Mouse (Mus musculus) gastrocnemius, adult 2 months (tissue): ENCODE measurements around the gene Clic6. TPM values are rescaled to one million over a fixed set of nuclear protein-coding genes. Genes with fewer than 3 reads are reported as not detected.

Experiments used
- DNase-seq: peaks from one replicate; pipeline ENCODE4 v3.0.0; 2022
- H3K27ac ChIP-seq: fragments of 200-600 bp; 2 replicates; pipeline ENCODE4 v1.8.1; 2022; ENCODE audit warnings: mild to moderate bottlenecking
- H3K4me3 ChIP-seq: fragments of 200-600 bp; 2 replicates; pipeline ENCODE4 v1.8.1; 2022; ENCODE audit warnings: mild to moderate bottlenecking, moderate library complexity
- CTCF ChIP-seq: fragments of 200-600 bp; IDR thresholded peaks from 2 replicates; pipeline ENCODE4 v1.8.1; 2022; ENCODE audit warnings: antibody characterized with exemption, mild to moderate bottlenecking, moderate library complexity
- intact Hi-C: fragments of 180-260 bp; cut with DNase I; formaldehyde crosslinking; loops from one replicate; pipeline ENCODE4 v1.15.1; 2025
- long read RNA-seq, 2 experiments: library from polyadenylated mRNA; stranded (forward); transcript quantifications; one replicate each; pipeline ENCODE4 v2.0.0; 2021
- total RNA-seq, 2 experiments: library from RNA; stranded (reverse); gene quantifications; 2 replicates each; pipeline ENCODE4 v1.2.3; 2021

Gene Clic6
- not detected for total RNA-seq
- long read RNA-seq, experiment 1, result 0 reads
- long read RNA-seq, experiment 2, result 0 reads

DNA sequence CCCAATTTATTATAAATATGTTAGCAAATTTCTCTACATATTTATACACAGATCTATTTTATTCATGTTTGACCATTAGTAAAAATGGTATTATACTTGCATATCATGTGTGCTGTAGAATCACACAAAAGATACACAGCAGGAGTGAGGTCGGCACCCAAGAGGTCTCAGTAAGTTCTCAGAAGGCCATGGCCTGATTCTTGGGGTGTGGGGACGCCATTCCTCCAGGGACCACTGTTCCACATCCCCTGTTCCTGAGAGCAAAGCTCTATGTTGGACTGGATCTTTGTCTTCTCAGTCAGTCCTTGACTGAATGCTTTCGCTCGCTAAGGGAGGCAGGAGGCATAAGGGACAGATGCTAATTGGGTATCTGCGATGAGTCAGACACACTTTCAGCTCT is at the start of gene Clic6:
Gene Clic6 (plus strand): TSS at position 301 of the 400 bp plus-strand sequence.
- intact Hi-C loops, result no loop called here
- no peak for TF ChIP-seq CTCF
- H3K4me3 ChIP-seq, result no peak within 1 kb of the TSS
- H3K27ac ChIP-seq, result no peak within 1 kb of the TSS
- no peak for DNase-seq

- no peak for TF ChIP-seq CTCF
- no peak overlapping the region for H3K27ac ChIP-seq
- DNase-seq, result no peak
- no peak overlapping the region for H3K4me3 ChIP-seq
- intact Hi-C loops, result loop anchor here (2.0 kb wide), 1 partner anchor 39 kb away; no protein-coding TSS in a partner anchor
These were observed 45.8 kb upstream of the Clic6 start for GRCm38 (mm10) chr16:92439775-92440174.

DNA sequence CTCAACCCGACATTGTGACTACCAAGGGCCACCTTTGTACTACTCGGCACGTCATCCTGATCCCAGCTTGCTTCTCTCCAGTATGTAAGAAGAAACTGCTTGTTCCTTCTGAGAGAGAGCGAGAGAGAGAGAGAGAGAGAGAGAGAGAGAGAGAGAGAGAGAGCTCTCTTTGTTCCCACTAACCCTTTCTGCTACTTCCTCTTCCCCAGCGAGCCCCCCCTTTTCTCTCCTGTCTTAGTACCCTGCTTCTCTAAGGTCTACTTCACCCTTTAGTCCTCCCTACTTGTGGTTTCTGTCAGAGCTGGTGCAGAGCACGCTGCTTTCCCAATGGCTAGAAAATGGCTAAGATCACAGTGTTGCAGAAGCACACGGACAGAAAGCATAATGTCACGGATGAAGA is 45.3 kb upstream of the Clic6 start:
- intact Hi-C loops, result no loop called here
- H3K27ac ChIP-seq, result no peak overlapping the region
- H3K4me3 ChIP-seq, result no peak overlapping the region
- no peak for DNase-seq
- TF ChIP-seq CTCF, result no peak

DNA sequence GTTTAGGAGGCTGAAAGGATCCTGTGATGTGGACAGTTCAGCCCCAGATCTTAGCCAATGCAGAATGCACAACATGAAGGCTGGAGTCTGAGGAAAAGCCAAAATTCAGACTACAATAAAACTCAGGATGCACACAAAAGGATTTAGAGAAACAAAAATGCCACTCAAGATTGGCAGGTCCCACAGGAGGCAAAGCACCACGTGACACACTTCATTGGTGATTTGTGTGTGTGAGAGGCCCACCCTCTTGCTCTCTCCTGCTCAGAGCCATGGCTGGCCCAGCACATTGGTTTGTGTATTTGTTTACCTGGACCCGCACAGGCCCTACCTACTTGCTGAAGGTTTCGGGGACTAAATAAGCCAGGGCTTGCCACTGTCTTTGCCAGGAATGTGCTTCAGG is 44.3 kb upstream of the Clic6 start:
- Histone ChIP-seq H3K4me3 (no peak overlapping the region), H3K27ac (no peak overlapping the region)
- intact Hi-C loops, result no loop called here
- no peak for DNase-seq
- TF ChIP-seq CTCF, result no peak

DNA sequence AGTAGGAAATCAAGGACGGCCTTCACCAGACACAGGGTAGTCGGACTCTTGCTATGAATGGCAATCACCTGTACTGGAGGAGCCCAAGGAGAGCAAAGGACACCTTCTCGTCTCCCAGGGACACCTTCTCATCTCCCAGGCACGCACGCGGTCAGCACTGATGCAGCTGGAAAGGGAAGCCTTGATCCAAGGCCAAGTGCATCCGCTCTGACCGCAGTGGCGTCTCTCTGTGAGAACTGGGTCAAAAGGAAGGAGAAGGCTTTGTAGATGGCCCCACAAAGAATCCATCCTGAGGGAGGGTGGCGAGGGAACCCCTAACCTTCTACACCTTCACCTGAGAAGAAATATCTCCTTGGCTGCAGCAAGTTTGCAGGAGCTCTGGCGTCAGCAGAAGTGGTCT is 43.4 kb upstream of the Clic6 start:
- no peak for DNase-seq
- no peak overlapping the region for H3K27ac ChIP-seq
- intact Hi-C loops, result no loop called here
- no peak overlapping the region for H3K4me3 ChIP-seq
- TF ChIP-seq CTCF, result no peak

- TF ChIP-seq CTCF, result no peak
- no peak for DNase-seq
- H3K27ac ChIP-seq, result peak overlapping the region; percentile 74
- intact Hi-C loops, result no loop called here
- H3K4me3 ChIP-seq, result no peak overlapping the region; the same call in 1 of the 2 replicates
These were observed 42.6 kb upstream of the Clic6 start for GRCm38 (mm10) chr16:92442946-92443345.

- Histone ChIP-seq H3K4me3 (peak overlapping the region; percentile 9; the same call in 1 of the 2 replicates), H3K27ac (peak overlapping the region; percentile 74)
- DNase-seq, result peak; percentile 87
- TF ChIP-seq CTCF, result no peak
- intact Hi-C loops, result no loop called here
These were observed 41.9 kb upstream of the Clic6 start for GRCm38 (mm10) chr16:92443644-92444113.

GRCm38 (mm10) chr16:92445377-92445776 is 40.2 kb upstream of the Clic6 start:
- H3K4me3 ChIP-seq, result no peak overlapping the region
- 0 out of 2 replicates have a peak overlapping the region, but pooled peaks have one; percentile 24 for H3K27ac ChIP-seq
- intact Hi-C loops, result loop anchor here (1.0 kb wide), 1 partner anchor 60 kb away; no protein-coding TSS in a partner anchor
- DNase-seq, result peak; percentile 51
- TF ChIP-seq CTCF, result peak; percentile 74

- Histone ChIP-seq H3K4me3 (no peak overlapping the region), H3K27ac (no peak overlapping the region)
- TF ChIP-seq CTCF, result no peak
- no peak for DNase-seq
- intact Hi-C loops, result no loop called here
These were observed 36.5 kb upstream of the Clic6 start for GRCm38 (mm10) chr16:92449080-92449479.

- intact Hi-C loops, result no loop called here
- no peak overlapping the region for H3K27ac ChIP-seq
- TF ChIP-seq CTCF, result no peak
These were observed 35.2 kb upstream of the Clic6 start for GRCm38 (mm10) chr16:92450331-92450730.

DNA sequence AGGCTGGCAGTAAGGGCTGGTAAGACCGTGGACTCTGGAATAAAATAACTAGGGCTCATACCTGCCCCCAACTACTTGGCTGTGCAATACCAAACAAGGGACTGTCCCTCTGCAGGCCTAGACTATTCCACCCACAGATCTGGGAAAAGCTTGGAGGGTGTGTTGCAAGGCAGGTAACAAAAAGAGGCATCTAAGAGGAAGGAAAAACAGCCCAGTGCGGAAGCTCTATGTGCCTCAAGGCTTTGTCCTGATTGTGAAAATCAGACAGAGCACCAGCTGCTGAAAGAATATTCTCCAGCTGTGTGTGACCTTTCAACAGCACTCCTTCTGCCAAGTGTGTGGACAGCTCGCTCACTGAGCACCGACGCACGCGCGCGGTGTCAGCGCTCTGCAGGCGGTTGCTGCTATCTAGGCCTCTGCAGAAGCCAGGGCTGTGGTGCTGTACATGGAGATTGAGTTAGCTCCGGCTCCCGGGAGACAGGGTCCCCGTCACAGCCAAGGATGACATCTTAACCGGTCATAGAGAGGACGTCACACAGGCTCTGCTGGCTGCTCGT is 33.9 kb upstream of the Clic6 start:
- intact Hi-C loops, result no loop called here
- Histone ChIP-seq H3K27ac (peak overlapping the region; percentile 16), H3K4me3 (no peak overlapping the region)
- TF ChIP-seq CTCF, result no peak
- DNase-seq, result peak; percentile 65

More at GRCm38 (mm10) chr16:92450331-92450730, 35.2 kb upstream of the Clic6 start:
- H3K4me3 ChIP-seq, result no peak overlapping the region
- DNase-seq, result no peak

GRCm38 (mm10) chr16:92452609-92453008 is 32.9 kb upstream of the Clic6 start:
- DNase-seq, result no peak
- Histone ChIP-seq H3K27ac (no peak overlapping the region), H3K4me3 (no peak overlapping the region)
- intact Hi-C loops, result no loop called here
- peak; percentile 36 for TF ChIP-seq CTCF

DNA sequence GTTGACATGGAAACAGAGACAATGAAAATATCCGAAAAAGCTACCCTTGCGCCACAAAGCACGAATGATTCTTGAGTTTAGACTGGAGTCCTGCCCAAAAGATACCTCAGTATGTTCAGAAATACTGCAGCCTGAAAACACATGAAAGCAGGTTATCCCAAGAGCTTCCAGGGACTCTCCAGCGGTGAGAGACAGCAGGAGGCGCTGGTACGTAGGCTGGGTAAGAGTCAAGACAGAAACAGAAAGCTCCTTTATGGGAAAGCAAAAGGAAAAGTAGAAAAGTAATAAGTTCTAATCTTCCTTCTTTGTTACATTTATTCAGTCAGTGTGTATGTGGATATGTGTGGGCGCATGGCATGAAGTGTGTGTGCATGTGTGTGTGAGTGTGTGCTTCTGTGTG is 31.5 kb upstream of the Clic6 start:
- TF ChIP-seq CTCF, result no peak
- intact Hi-C loops, result no loop called here
- DNase-seq, result no peak
- Histone ChIP-seq H3K4me3 (no peak overlapping the region), H3K27ac (no peak overlapping the region)

GRCm38 (mm10) chr16:92454495-92454894 is 31.0 kb upstream of the Clic6 start:
- TF ChIP-seq CTCF, result no peak
- intact Hi-C loops, result no loop called here
- H3K4me3 ChIP-seq, result no peak overlapping the region
- no peak overlapping the region for H3K27ac ChIP-seq
- DNase-seq, result no peak
